Mouse (Mus musculus): ENCODE data around the gene Gars. TPM values are rescaled to one million over a fixed set of nuclear protein-coding genes. Genes with fewer than 3 reads are reported as not detected.

The Gars gene
- polyA plus RNA-seq (2012; rRNA removed), result 119 and 128 TPM in 2 replicates

DNA sequence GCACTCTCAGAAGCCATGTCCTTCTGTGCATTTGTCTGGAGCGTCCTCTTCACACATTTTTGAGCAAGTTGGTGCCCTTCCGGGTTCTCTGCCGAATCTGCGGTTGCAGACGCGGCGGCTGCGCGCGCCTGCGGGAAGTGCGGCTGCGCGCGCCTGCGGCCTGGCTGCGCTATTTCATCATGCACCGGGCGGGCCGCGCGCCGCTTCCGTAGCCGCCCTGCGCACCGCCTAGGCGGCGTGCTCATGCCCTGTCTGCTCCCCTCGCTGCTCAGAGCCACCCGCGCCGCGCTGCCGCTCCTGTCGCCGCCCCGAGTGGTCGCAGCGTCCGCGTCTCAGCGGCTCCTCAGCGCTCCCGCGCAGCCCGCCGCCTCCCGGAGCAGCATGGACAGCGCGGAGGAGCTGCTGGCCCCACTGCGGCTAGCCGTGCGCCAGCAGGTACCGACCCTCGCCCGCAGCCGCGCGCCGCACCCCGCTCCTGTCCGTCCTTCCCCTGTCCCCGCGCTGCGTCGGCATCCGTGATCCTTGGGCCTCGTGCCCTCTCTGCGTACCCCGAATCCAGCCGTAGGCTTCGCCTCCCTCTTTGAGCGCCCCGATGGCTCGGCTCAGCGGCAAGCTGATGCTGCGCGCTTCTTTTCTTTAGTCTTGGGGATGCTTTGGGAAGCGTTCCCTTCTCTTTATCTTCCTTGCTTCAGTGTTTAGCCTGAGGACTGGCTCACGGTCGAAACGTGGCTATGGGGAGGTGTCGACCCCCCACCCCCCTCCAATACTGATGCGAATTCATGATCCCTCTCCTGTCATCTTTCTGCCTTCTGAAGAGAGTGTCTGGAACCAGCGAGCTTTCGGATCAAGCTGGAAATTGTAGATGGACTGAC lies at the start of gene Gars:
Gene Gars, plus strand, starts transcription at position 209 of the 872 bp plus-strand sequence.

GRCm38 (mm10) chr6:54992734-54993260 lies 45.0 kb upstream of the Gars start, which contains the start of gene Ggct:
Gene Ggct (minus strand): TSS chr6:54992950.

Other genes starting within 250 kb of the Gars start
- gene Znrf2, start 221.1 kb upstream of the Gars start, polyA plus RNA-seq (2012; rRNA removed), result 15.2 and 21.7 TPM in 2 replicates
- 3.9 and 4.8 TPM in 2 replicates for gene Nod1, start 65.4 kb upstream of the Gars start, polyA plus RNA-seq (2012; rRNA removed)
- 6.3 and 7.3 TPM in 2 replicates for gene Ggct, start 45.1 kb upstream of the Gars start, polyA plus RNA-seq (2012; rRNA removed)
- gene Crhr2, start 95.0 kb downstream of the Gars start, polyA plus RNA-seq (2012; rRNA removed), result 1.0 and 1.3 TPM in 2 replicates
- gene Inmt, start 137.0 kb downstream of the Gars start, polyA plus RNA-seq (2012; rRNA removed), result 0.14 TPM in 1 of 2 replicates, not detected in the other
- 12.2 and 12.8 TPM in 2 replicates for gene Mindy4, start 165.4 kb downstream of the Gars start, polyA plus RNA-seq (2012; rRNA removed)

Measured in central nervous system, embryonic 14 days (tissue).